Mouse (Mus musculus): ENCODE measurements around the gene Atxn7l1. TPM values are rescaled to one million over a fixed set of nuclear protein-coding genes. Genes with fewer than 3 reads are reported as not detected.

The Atxn7l1 gene
- total RNA-seq, 1 experiment from 2014 or later: 29.1 TPM

DNA sequence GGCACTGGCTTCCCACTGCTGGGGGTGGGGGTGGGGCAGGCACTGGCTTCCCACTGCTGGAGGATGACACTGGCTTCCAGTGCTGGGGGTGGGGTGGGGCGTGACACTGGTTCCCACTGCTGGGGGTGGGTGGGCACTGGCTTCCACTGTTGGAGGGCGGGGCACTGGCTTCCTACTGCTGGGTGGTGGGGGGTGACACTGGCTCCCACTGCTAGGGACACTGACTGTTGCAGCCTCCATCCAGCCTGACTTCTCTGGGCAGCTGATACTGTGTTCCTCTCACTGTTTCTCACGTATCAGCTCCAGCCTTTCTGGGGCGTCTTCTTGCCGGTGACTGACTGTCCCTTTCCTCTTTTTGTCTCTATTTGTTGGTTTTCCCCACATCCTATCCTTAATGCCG lies 53.6 kb downstream of the Atxn7l1 start:
- no peak for ATAC-seq (replicated peaks in 1 of 2; ENCODE audit: insufficient read depth in 1 of 2, low FRiP score in 2 of 2, low TSS enrichment in 1 of 2, low read depth in 1 of 2, poor library complexity in 2 of 2, severe bottlenecking in 2 of 2)

DNA sequence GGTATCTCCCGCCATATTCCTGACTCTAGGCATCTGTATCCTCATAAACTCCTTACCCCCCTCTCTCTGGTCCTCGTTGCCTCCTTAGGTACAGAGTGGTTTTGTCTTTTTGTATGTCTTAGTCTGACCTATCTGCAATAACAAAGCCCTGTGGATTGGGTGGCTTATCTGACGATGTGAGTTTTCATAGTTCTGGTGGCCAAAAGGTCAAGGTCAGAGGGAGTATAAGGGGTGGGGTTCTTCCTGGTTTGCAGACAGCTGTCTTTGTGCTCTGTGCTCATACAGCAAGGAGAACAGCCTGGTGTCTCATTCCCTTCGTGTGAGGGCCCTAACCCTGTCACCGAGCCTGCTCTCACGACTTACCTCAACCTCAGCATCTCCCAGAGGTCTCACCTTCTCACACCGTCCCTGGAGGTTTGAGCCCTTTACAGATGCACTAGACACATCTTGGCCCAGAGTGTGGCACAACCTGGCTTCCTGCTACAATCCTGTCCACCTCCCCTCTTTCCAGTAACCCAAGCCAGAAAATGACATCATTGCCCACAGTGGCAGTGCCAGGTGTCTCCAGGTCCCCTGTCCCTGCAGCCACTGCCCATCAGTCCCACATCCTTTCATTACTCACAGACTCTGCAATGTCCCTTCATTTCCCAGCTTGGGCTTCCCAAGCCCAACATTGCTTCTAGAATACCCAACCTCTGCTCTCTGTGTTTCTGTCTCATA lies 54.2 kb downstream of the Atxn7l1 start:
- no peak for ATAC-seq (replicated peaks in 1 of 2; ENCODE audit: insufficient read depth in 1 of 2, low FRiP score in 2 of 2, low TSS enrichment in 1 of 2, low read depth in 1 of 2, poor library complexity in 2 of 2, severe bottlenecking in 2 of 2)

DNA sequence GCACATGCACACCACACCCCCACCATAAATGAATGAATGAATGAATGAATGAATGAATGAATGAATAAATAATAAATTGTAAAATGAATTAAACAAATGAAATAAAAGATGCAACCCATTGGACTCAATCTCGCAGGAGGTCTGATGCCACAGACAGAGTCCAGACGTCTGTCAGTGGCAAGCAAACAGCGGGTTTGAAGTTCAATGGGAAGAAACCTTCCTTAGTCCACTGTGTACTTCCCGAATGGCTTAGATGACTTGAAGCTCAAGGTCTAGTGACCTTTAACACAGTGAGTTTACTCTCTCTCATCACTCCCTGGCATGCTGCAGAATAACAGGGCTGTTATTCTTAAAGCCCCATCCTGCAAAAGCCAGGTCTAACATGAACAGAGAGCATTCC lies 57.8 kb downstream of the Atxn7l1 start:
- no peak for ATAC-seq (replicated peaks in 1 of 2; ENCODE audit: insufficient read depth in 1 of 2, low FRiP score in 2 of 2, low TSS enrichment in 1 of 2, low read depth in 1 of 2, poor library complexity in 2 of 2, severe bottlenecking in 2 of 2)

GRCm38 (mm10) chr12:33206300-33206699 lies 58.8 kb downstream of the Atxn7l1 start:
- ATAC-seq (replicated peaks in 1 of 2; ENCODE audit: insufficient read depth in 1 of 2, low FRiP score in 2 of 2, low TSS enrichment in 1 of 2, low read depth in 1 of 2, poor library complexity in 2 of 2, severe bottlenecking in 2 of 2): no peak

- no peak; a peak in 1 of 4 replicates for ATAC-seq (replicated peaks in 1 of 2; ENCODE audit: insufficient read depth in 1 of 2, low FRiP score in 2 of 2, low TSS enrichment in 1 of 2, low read depth in 1 of 2, poor library complexity in 2 of 2, severe bottlenecking in 2 of 2)
Observed at GRCm38 (mm10) chr12:33210856-33211255, 63.4 kb downstream of the Atxn7l1 start.

DNA sequence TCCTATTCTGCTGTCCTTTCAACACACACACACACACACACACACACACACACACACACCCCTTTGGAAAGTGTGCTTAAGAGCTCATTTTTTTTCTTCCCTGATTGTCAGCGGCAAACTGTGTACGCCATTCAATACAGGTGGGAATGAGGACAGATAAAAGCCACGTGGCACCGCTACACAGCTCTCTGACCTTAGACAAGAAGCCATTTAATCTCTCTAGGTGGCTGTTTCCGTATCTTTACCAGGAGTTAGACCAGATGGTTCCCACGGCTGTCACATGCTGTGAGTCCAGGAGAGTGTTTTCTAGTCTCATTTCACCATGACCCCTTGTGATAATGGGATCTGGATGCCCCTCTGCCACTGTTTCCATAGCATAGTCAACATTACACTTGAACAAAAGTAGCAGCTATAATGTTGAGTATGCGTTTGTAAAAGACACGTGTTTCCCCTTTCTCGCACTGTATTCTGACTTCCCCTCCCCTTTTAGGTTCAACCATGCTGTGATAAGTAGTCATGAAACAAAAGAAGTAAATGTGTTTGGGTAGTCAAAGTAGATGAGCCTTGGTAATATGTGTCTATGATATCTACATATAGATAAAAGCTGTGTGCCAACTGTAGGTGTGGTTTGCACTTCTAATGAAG lies 70.8 kb downstream of the Atxn7l1 start:
- ATAC-seq (replicated peaks in 1 of 2; ENCODE audit: insufficient read depth in 1 of 2, low FRiP score in 2 of 2, low TSS enrichment in 1 of 2, low read depth in 1 of 2, poor library complexity in 2 of 2, severe bottlenecking in 2 of 2): no peak

DNA sequence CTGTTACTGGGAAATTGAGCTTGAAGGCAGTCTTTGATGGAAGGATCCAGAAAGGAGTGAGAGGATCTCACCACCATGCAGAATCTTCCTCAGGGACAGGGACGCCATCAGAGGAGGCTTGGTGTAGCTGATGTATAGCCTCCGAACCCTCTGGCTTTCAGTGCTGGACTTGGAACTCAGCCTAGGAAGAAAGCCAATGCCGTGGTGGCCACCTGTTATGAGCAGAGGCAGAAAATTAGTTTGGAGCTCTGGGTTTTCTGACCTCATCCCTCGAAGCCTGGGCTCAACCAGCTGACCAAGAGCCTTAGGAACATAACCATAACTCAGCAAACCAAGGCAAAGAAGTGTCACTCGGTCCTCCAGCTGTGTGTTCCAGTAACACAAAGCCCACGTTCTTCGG lies 71.9 kb downstream of the Atxn7l1 start:
- ATAC-seq (replicated peaks in 1 of 2; ENCODE audit: insufficient read depth in 1 of 2, low FRiP score in 2 of 2, low TSS enrichment in 1 of 2, low read depth in 1 of 2, poor library complexity in 2 of 2, severe bottlenecking in 2 of 2): no peak

GRCm38 (mm10) chr12:33220081-33220480 lies 72.6 kb downstream of the Atxn7l1 start:
- no peak for ATAC-seq (replicated peaks in 1 of 2; ENCODE audit: insufficient read depth in 1 of 2, low FRiP score in 2 of 2, low TSS enrichment in 1 of 2, low read depth in 1 of 2, poor library complexity in 2 of 2, severe bottlenecking in 2 of 2)

GRCm38 (mm10) chr12:33220509-33221051 lies 73.1 kb downstream of the Atxn7l1 start:
- ATAC-seq (replicated peaks in 1 of 2; ENCODE audit: insufficient read depth in 1 of 2, low FRiP score in 2 of 2, low TSS enrichment in 1 of 2, low read depth in 1 of 2, poor library complexity in 2 of 2, severe bottlenecking in 2 of 2): peak; percentile 50 to 54

GRCm38 (mm10) chr12:33222187-33222586 lies 74.7 kb downstream of the Atxn7l1 start:
- ATAC-seq (replicated peaks in 1 of 2; ENCODE audit: insufficient read depth in 1 of 2, low FRiP score in 2 of 2, low TSS enrichment in 1 of 2, low read depth in 1 of 2, poor library complexity in 2 of 2, severe bottlenecking in 2 of 2): no peak

- no peak for ATAC-seq (replicated peaks in 1 of 2; ENCODE audit: insufficient read depth in 1 of 2, low FRiP score in 2 of 2, low TSS enrichment in 1 of 2, low read depth in 1 of 2, poor library complexity in 2 of 2, severe bottlenecking in 2 of 2)
Observed at GRCm38 (mm10) chr12:33225117-33225541, 77.6 kb downstream of the Atxn7l1 start.

DNA sequence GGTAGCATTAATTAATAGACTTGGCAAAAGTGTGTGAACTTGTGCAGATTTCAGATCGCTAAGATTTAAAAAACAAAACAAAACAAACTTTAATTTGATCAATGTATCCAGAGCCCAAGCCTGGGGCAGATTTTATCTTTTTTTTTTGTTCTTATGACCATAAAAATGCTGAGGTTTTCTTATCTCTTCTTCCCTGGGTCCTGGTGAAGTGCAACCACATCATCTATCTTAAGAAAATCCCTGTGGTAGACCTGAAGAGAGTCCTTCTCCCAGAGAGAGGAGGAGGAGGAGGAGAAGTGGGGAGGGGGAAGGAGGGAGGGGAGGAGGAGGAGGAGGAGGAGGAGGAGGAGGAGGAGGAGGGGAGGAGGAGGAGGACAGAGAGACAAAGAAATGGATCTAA lies 78.5 kb downstream of the Atxn7l1 start:
- no peak for ATAC-seq (replicated peaks in 1 of 2; ENCODE audit: insufficient read depth in 1 of 2, low FRiP score in 2 of 2, low TSS enrichment in 1 of 2, low read depth in 1 of 2, poor library complexity in 2 of 2, severe bottlenecking in 2 of 2)

GRCm38 (mm10) chr12:33226596-33226995 lies 79.1 kb downstream of the Atxn7l1 start:
- ATAC-seq (replicated peaks in 1 of 2; ENCODE audit: insufficient read depth in 1 of 2, low FRiP score in 2 of 2, low TSS enrichment in 1 of 2, low read depth in 1 of 2, poor library complexity in 2 of 2, severe bottlenecking in 2 of 2): no peak

- no peak for ATAC-seq (replicated peaks in 1 of 2; ENCODE audit: insufficient read depth in 1 of 2, low FRiP score in 2 of 2, low TSS enrichment in 1 of 2, low read depth in 1 of 2, poor library complexity in 2 of 2, severe bottlenecking in 2 of 2)
Observed at GRCm38 (mm10) chr12:33235314-33235713, 87.8 kb downstream of the Atxn7l1 start.

DNA sequence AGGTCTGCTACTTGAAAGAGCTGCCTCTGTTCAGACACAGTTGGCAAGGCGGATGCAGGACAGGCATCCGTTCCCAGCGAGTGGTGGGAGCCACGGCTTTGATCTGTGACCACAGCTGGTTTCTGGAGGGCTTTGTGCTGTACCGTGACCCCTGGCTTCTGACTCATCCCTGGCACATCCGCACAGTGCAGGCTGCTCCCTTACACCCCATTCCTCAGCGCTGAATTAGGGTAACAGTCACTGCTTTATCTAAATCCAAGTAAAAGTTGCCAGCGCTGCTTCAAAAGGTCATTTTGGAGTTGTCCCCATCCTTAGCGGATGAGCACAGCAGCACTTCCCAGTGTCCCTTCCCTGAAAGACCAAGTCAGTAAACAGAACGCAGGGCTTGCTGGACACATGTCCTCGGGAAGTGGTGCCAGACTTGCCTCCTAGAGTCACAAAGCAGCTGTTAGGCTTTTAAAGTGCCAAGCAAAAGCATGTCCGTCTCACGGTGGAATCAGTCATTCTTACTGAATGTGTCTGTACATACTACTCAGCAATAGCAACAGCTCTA lies 88.4 kb downstream of the Atxn7l1 start:
- no peak for ATAC-seq (replicated peaks in 1 of 2; ENCODE audit: insufficient read depth in 1 of 2, low FRiP score in 2 of 2, low TSS enrichment in 1 of 2, low read depth in 1 of 2, poor library complexity in 2 of 2, severe bottlenecking in 2 of 2)

DNA sequence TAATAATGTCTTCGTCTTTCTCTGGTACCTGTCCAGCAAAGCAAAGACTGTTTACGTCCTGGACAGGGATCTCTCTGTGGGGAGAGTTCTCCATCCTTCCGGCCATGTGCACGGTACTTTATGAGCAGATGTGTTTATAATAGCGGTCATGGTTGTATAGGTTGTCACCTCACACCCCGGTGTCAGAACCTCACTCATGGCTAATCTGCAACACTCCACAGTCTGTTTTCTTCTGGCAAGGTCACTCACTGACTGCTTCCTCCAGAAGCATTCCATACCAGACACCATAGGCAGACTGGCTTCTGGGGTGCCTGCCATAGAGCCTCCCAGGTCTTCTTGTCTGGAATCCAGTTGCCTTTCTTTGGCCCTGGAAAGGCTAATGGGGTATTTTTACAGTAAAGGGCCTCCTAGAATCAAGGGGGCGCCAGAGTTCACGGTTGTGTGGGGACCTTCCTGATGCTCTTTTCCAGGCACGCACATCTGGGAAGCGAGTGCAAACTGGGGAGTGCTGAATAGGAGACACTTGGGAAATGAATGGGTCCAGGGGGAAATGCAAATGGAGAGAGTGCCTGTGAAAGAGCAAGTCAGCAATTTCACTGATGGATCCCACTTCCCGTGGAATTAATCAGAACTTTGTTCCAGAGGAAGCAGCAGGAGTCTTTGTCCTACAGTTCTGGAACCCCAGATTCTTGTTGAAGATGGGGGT lies 89.0 kb downstream of the Atxn7l1 start:
- no peak for ATAC-seq (replicated peaks in 1 of 2; ENCODE audit: insufficient read depth in 1 of 2, low FRiP score in 2 of 2, low TSS enrichment in 1 of 2, low read depth in 1 of 2, poor library complexity in 2 of 2, severe bottlenecking in 2 of 2)

- ATAC-seq (replicated peaks in 1 of 2; ENCODE audit: insufficient read depth in 1 of 2, low FRiP score in 2 of 2, low TSS enrichment in 1 of 2, low read depth in 1 of 2, poor library complexity in 2 of 2, severe bottlenecking in 2 of 2): no peak
Observed at GRCm38 (mm10) chr12:33237108-33237507, 89.6 kb downstream of the Atxn7l1 start.

GRCm38 (mm10) chr12:33242679-33243078 lies 95.2 kb downstream of the Atxn7l1 start:
- ATAC-seq (replicated peaks in 1 of 2; ENCODE audit: insufficient read depth in 1 of 2, low FRiP score in 2 of 2, low TSS enrichment in 1 of 2, low read depth in 1 of 2, poor library complexity in 2 of 2, severe bottlenecking in 2 of 2): no peak

Data from hematopoietic stem cell, adult 5-6 weeks (primary cell).